Mouse (Mus musculus) MEL (cell line): ENCODE measurements around the gene Fam184a.

Source experiments
- CTCF ChIP-seq, 3 experiments: IDR thresholded peaks in 2 of 3; conservative IDR thresholded peaks in 1 of 3; 2 replicates each; pipeline ENCODE4 v1.5.1; 2011 to 2012; ENCODE audit warnings: low read length in 3 of 3, low read depth in 2 of 3, mild to moderate bottlenecking in 2 of 3, improper control_type of control experiment in 1 of 3, inconsistent platforms in 1 of 3, mixed read lengths in 1 of 3, moderate library complexity in 1 of 3; ENCODE audit not compliant: control insufficient read depth in 1 of 3, insufficient read depth in 1 of 3, poor library complexity in 1 of 3, severe bottlenecking in 1 of 3
- E2F4 ChIP-seq: IDR thresholded peaks from 2 replicates; pipeline ENCODE4 v1.6.1; 2011; ENCODE audit warnings: low read depth, low read length, improper control_type of control experiment, borderline replicate concordance
- EP300 ChIP-seq, 2 experiments: IDR thresholded peaks; 2 replicates each; pipeline ENCODE4 v1.6.1; 2011; ENCODE audit warnings: improper control_type of control experiment in 2 of 2, low read length in 2 of 2, low read depth in 1 of 2, mild to moderate bottlenecking in 1 of 2
- GATA1 ChIP-seq: IDR thresholded peaks from 2 replicates; pipeline ENCODE4 v1.6.1; 2011; ENCODE audit warnings: low read depth, low read length, improper control_type of control experiment
- MAX ChIP-seq: IDR thresholded peaks from 2 replicates; pipeline ENCODE4 v1.6.1; 2011; ENCODE audit warnings: low read length, improper control_type of control experiment
- MXI1 ChIP-seq: IDR thresholded peaks from 2 replicates; pipeline ENCODE4 v1.6.1; 2011; ENCODE audit warnings: mild to moderate bottlenecking, low read depth, low read length, improper control_type of control experiment
- POLR2A ChIP-seq, 2 experiments: IDR thresholded peaks; 2 replicates each; pipeline ENCODE4 v1.6.1; 2011 to 2012; ENCODE audit warnings: low read length in 2 of 2, mild to moderate bottlenecking in 2 of 2, control low read depth in 1 of 2, improper control_type of control experiment in 1 of 2, low read depth in 1 of 2, moderate library complexity in 1 of 2; ENCODE audit not compliant: control insufficient read depth in 1 of 2, insufficient read depth in 1 of 2, poor library complexity in 1 of 2
- RCOR1 ChIP-seq: IDR thresholded peaks from 2 replicates; pipeline ENCODE4 v1.6.1; 2012; ENCODE audit warnings: low read depth, mild to moderate bottlenecking, inconsistent platforms, low read length, improper control_type of control experiment
- SIN3A ChIP-seq: IDR thresholded peaks from 2 replicates; pipeline ENCODE4 v1.6.1; 2012; ENCODE audit warnings: low read length, improper control_type of control experiment, inconsistent platforms
- TAL1 ChIP-seq: IDR thresholded peaks from 2 replicates; pipeline ENCODE4 v1.6.1; 2012; ENCODE audit warnings: mild to moderate bottlenecking, inconsistent platforms, low read length, moderate library complexity, mixed read lengths
- TBP ChIP-seq: IDR thresholded peaks from 2 replicates; pipeline ENCODE4 v1.8.0; 2011; ENCODE audit warnings: low read depth, low read length, improper control_type of control experiment
- ZNF384 ChIP-seq: IDR thresholded peaks from 2 replicates; pipeline ENCODE4 v1.6.1; 2012; ENCODE audit warnings: low read depth, mild to moderate bottlenecking, inconsistent platforms, low read length, improper control_type of control experiment

DNA sequence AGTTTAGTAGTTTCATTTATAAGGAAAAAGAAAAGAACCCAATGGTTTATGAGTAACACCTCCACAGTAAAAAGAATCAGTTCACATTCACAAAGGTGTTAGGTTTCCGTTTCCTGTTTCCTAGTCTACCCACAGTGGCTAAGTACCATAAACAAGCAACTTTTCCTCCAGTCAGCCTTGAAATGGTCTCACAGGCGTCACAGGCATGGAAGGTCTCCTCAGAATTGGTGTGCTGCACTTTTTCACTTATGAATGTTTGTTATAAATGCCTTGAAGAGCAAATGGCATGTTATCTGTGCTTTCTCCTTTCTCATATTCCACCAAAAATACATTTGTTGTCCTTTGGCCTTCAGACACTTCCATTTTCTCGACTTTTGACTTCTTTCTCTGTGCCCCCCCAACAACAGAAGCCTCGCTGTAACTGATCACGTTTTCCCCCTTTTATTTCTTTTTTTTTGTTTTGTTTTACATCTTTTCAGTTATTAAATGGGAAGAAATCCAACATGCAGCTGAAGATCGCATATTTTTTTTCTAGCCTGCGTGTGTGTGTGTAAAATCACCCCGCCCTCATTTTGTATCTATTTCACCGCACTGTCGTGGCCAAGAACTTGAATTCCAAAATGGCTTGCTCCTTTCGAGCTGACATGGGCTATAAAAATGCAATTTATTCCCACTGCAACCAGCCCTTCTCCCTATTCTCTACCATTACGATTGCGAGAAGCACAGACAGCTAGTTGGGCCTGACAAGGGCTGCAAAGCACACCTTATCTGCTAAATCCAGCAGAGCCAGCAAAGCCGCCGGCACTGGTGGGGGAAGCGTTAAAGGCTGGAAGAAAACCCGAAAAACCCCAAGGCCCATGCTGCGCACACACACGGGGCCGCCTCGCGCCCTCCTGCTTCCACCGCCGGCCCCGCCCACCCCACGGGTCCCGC lies 154.9 kb downstream of the Fam184a start:
- peak in 1 of 2 experiments; percentile 62; a peak in 3 of 4 replicates for TF ChIP-seq POLR2A (IDR thresholded peaks at IDR 0.05; ENCODE audit: control insufficient read depth in 1 of 2, insufficient read depth in 1 of 2, low read depth in 1 of 2, low read length in 2 of 2, poor library complexity in 1 of 2)
- TF ChIP-seq CTCF (IDR thresholded peaks at IDR 0.05 in 2 of 3, conservative IDR thresholded peaks at IDR 0.05 in 1 of 3; ENCODE audit: control insufficient read depth in 1 of 3, insufficient read depth in 1 of 3, low read depth in 2 of 3, low read length in 3 of 3, poor library complexity in 1 of 3, severe bottlenecking in 1 of 3), result no peak
- peak; percentile 44 for TF ChIP-seq TBP
- peak; percentile 55 for TF ChIP-seq ZNF384
- TF ChIP-seq E2F4, result no peak
- TF ChIP-seq TAL1, result peak; percentile 46
- TF ChIP-seq RCOR1, result no peak
- TF ChIP-seq MXI1, result peak; percentile 84
- TF ChIP-seq MAX, result peak; percentile 12; the same call in 1 of the 2 replicates
- TF ChIP-seq GATA1, result 0 out of 2 replicates have a peak, but pooled peaks have one; percentile 4
- TF ChIP-seq EP300 (IDR thresholded peaks at IDR 0.05; ENCODE audit: low read depth in 1 of 2, low read length in 2 of 2), result peak in 1 of 2 experiments; percentile 4; a peak in 1 of 4 replicates
- TF ChIP-seq SIN3A, result peak; percentile 50
